ENCODE assay signal across 1 mouse cellular context in the genomic region with DNA sequence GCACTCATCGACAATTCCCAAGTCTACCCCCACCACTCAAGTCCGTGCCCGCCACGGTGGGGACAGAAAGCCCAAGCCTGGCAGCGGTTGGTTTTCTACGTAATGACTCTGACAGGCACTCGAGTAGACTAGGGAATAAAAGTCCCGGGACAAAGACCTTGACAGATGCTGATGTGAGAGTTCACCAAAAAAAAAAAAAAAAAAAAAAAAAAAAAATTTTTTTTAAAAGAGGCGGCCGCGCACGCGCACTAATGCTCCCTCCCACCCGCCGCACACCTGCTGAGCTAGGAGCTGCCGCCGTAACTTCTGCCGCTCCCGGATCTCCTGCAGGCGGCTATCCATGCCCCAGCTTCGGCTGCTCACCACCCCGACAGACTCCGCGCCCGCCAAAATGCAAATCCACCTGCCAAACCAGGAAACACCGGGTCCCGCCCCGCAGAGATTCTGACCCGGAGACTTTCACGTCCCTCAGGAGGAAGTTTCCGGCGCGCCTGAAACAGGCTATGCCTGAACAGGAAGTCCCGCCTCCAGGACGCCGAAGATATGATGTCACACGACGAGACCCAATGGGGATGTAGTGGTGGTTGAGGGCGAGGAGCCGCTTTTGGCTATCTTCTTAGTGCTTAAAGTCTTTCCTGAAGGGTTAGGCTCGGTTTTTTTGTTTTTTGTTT.
TF ChIP-seq lines count a peak whose summit lies in the region.

A gene (minus strand): TSS at position 623 of the 671 bp plus-strand sequence.

TF ChIP-seq in CH12.LX, 34 proteins besides CTCF, POLR2A, EP300 and RAD21 (continued from another document):
- TF ChIP-seq KAT2A (IDR thresholded peaks at IDR 0.05; ENCODE audit: insufficient replicate concordance, low read length) (peak; percentile 87; the same call in 1 of the 2 replicates), SIN3A (IDR thresholded peaks at IDR 0.05; ENCODE audit: low read length) (0 out of 2 replicates have a peak, but pooled peaks have one; percentile 51), MXI1 (IDR thresholded peaks at IDR 0.05; ENCODE audit: low read depth, low read length) (peak; percentile 67), SMC3 (IDR thresholded peaks at IDR 0.05; ENCODE audit: low read depth, low read length) (no peak), CHD2 (IDR thresholded peaks at IDR 0.05; ENCODE audit: low read length) (peak; percentile 64; the same call in 1 of the 2 replicates), ELF1 (IDR thresholded peaks at IDR 0.05; ENCODE audit: low read depth, low read length) (peak; percentile 96), UBTF (IDR thresholded peaks at IDR 0.05; ENCODE audit: low read depth, low read length) (0 out of 2 replicates have a peak, but pooled peaks have one; percentile 44), TCF12 (IDR thresholded peaks at IDR 0.05; ENCODE audit: low read depth, low read length) (peak; percentile 66; the same call in 1 of the 2 replicates), ZMIZ1 (IDR thresholded peaks at IDR 0.05; ENCODE audit: low read depth, low read length) (no peak), PAX5 (IDR thresholded peaks at IDR 0.05; ENCODE audit: low read length) (no peak), POLR2AphosphoS2 (IDR thresholded peaks at IDR 0.05; ENCODE audit: low read depth, low read length) (no peak), MAX (IDR thresholded peaks at IDR 0.05; ENCODE audit: low read length) (peak; percentile 46; the same call in 1 of the 2 replicates), NELFE (IDR thresholded peaks at IDR 0.05; ENCODE audit: low read depth, low read length) (peak; percentile 66), MAFK (IDR thresholded peaks at IDR 0.05; ENCODE audit: insufficient replicate concordance, low read length) (0 out of 2 replicates have a peak, but pooled peaks have one; percentile 48), HCFC1 (IDR thresholded peaks at IDR 0.05; ENCODE audit: low read depth, low read length) (peak; percentile 93), TBP (conservative IDR thresholded peaks at IDR 0.05; ENCODE audit: low read depth, low read length) (peak; percentile 89), E2F4 (IDR thresholded peaks at IDR 0.05; ENCODE audit: insufficient replicate concordance, low read depth, low read length) (no peak), CHD1 (IDR thresholded peaks at IDR 0.05; ENCODE audit: low read depth, low read length) (no peak), IRF4 (IDR thresholded peaks at IDR 0.05; ENCODE audit: low read depth, low read length) (no peak), MEF2A (IDR thresholded peaks at IDR 0.05; ENCODE audit: borderline replicate concordance, low read depth, low read length) (no peak)
